Comparison of ENCODE assay signal across 40 mouse cellular contexts in the genomic region with DNA sequence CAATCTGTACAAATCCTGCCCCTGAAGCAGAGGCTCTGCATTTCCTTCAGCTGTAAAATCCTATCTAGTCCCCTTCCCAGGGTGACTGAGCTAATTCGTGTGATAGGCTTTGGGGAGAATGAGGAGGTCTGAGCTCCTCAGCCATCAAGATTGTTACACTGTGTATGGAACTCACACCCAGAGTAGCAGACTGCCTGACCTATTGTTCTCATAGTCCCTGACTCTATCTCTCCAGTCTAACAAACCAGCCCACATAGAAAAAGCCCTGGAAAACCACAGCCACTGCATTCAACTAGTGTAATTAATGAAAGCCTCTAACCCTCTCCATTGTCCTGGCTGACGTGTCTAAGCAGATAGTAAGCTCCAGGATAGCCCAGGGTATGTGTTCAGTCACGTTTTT. TPM values are rescaled to one million over a fixed set of nuclear protein-coding genes. Genes with fewer than 3 reads are reported as not detected.
DNase-seq lines count a peak whose midpoint lies in the region; ATAC-seq and TF ChIP-seq lines count a peak whose summit lies in the region.
"Had no signal": no experiment of that assay in that cellular context is flagged by ENCODE, and none has a peak within 500 bp of the region (broad histone marks: within the 10 kb centered on the region; RNA-seq: fewer than 3 reads in every experiment).

No protein-coding gene starts in this region.

- H3K36me3 ChIP-seq in hindbrain, postnatal 0 days (ENCODE audit: insufficient read depth, low read length), result no peaks in the 10 kb centered on the region
- no peaks in the 10 kb centered on the region for H3K36me3 ChIP-seq in hindbrain, embryonic 12.5 days
- no peaks in the 10 kb centered on the region for H3K36me3 ChIP-seq in midbrain, embryonic 10.5 days
- no peaks in the 10 kb centered on the region for H3K36me3 ChIP-seq in midbrain, embryonic 14.5 days (ENCODE audit: control insufficient read depth, insufficient read depth, low read length)
- H3K36me3 ChIP-seq in intestine, embryonic 15.5 days, result no peaks in the 10 kb centered on the region
- H3K36me3 ChIP-seq in stomach, embryonic 15.5 days, result no peaks in the 10 kb centered on the region
- H3K36me3 ChIP-seq: hindbrain, embryonic 10.5 days; limb, embryonic 12.5 days; liver, embryonic 12.5 days; midbrain, embryonic 12.5 days had no signal

- no peaks in the 10 kb centered on the region for H3K27me3 ChIP-seq in hindbrain, postnatal 0 days (ENCODE audit: insufficient read depth, low read length)
- H3K27me3 ChIP-seq in hindbrain, embryonic 12.5 days, result no peaks in the 10 kb centered on the region
- H3K27me3 ChIP-seq in midbrain, embryonic 10.5 days (ENCODE audit: low read depth, poor library complexity, severe bottlenecking), result no peaks in the 10 kb centered on the region
- H3K27me3 ChIP-seq in midbrain, embryonic 14.5 days (ENCODE audit: control insufficient read depth, insufficient read depth, low read length), result no peaks in the 10 kb centered on the region
- H3K27me3 ChIP-seq in intestine, embryonic 15.5 days (replicated peaks), result no peaks in the 10 kb centered on the region
- H3K27me3 ChIP-seq in stomach, embryonic 15.5 days (replicated peaks), result no peaks in the 10 kb centered on the region
- H3K27me3 ChIP-seq: limb, embryonic 12.5 days; liver, embryonic 12.5 days; midbrain, embryonic 12.5 days had no signal

- intact Hi-C loops in gastrocnemius, postnatal 36 days (cut with DNase I), result no loop called here

- DNase-seq in hindbrain, postnatal 0 days (ENCODE audit: low spot score), result no peak
- DNase-seq in midbrain, embryonic 10.5 days (ENCODE audit: low spot score), result no peak
- DNase-seq in midbrain, embryonic 14.5 days, result no peak
- DNase-seq in gastrocnemius, postnatal 36 days, result no peak
- DNase-seq: adrenal gland, postnatal 25 days; cerebellum, adult 18-20 months; cerebellum, postnatal 10 days; kidney, adult 18-20 months; kidney, postnatal 36 days; liver, postnatal 0 days; right cerebral cortex, postnatal 4 days; thymus, adult 2 months; thymus, postnatal 36 days had no signal

- no peak overlapping the region for H3K27ac ChIP-seq in hindbrain, postnatal 0 days
- no peak overlapping the region for H3K27ac ChIP-seq in hindbrain, embryonic 12.5 days
- H3K27ac ChIP-seq in midbrain, embryonic 10.5 days (replicated peaks), result 0 out of 2 replicates have a peak overlapping the region, but pooled peaks have one; percentile 38
- no peak overlapping the region for H3K27ac ChIP-seq in midbrain, embryonic 14.5 days (replicated peaks; ENCODE audit: low read depth, low read length)
- H3K27ac ChIP-seq in intestine, embryonic 15.5 days, result peak overlapping the region; percentile 11; the same call in 1 of the 2 replicates
- H3K27ac ChIP-seq in stomach, embryonic 15.5 days, result peak overlapping the region; percentile 32
- H3K27ac ChIP-seq: hindbrain, embryonic 10.5 days; layer of hippocampus, adult 2 months; left cerebral cortex, adult 2 months; limb, embryonic 12.5 days; liver, embryonic 12.5 days; midbrain, embryonic 12.5 days had no signal

- ATAC-seq in hindbrain, postnatal 0 days, result no peak
- no peak for ATAC-seq in hindbrain, embryonic 12.5 days (ENCODE audit: low FRiP score)
- no peak for ATAC-seq in midbrain, embryonic 14.5 days (ENCODE audit: low FRiP score, low TSS enrichment)
- ATAC-seq in intestine, embryonic 15.5 days, result no peak
- ATAC-seq in stomach, embryonic 15.5 days (ENCODE audit: insufficient read depth, low FRiP score, low read depth), result no peak
- ATAC-seq: CD4-positive, CD25-positive, alpha-beta regulatory T cell, adult 4 months; forebrain, embryonic 16.5 days; hindbrain, embryonic 16.5 days; liver, embryonic 12.5 days; liver, postnatal 0 days had no signal

- no peak for TF ChIP-seq CTCF in hindbrain, postnatal 0 days (IDR thresholded peaks at IDR 0.05; ENCODE audit: low read depth)

- H3K4me3 ChIP-seq in hindbrain, postnatal 0 days (ENCODE audit: low read length), result no peak overlapping the region
- no peak overlapping the region for H3K4me3 ChIP-seq in hindbrain, embryonic 12.5 days
- H3K4me3 ChIP-seq in midbrain, embryonic 10.5 days, result no peak overlapping the region
- no peak overlapping the region for H3K4me3 ChIP-seq in midbrain, embryonic 14.5 days (replicated peaks; ENCODE audit: low read depth, low read length)
- no peak overlapping the region for H3K4me3 ChIP-seq in intestine, embryonic 15.5 days (replicated peaks)
- no peak overlapping the region for H3K4me3 ChIP-seq in stomach, embryonic 15.5 days (replicated peaks)
- H3K4me3 ChIP-seq: erythroblast, embryonic 14.5 days; hindbrain, embryonic 10.5 days; layer of hippocampus, adult 2 months; left cerebral cortex, adult 2 months; limb, embryonic 12.5 days; liver, embryonic 12.5 days; midbrain, embryonic 12.5 days had no signal

- no peak overlapping the region for H3K4me2 ChIP-seq in hindbrain, postnatal 0 days (ENCODE audit: low read depth, low read length)
- no peak overlapping the region for H3K4me2 ChIP-seq in hindbrain, embryonic 12.5 days (replicated peaks)
- no peak overlapping the region for H3K4me2 ChIP-seq in midbrain, embryonic 14.5 days (ENCODE audit: low read length)
- H3K4me2 ChIP-seq in intestine, embryonic 15.5 days (replicated peaks), result no peak overlapping the region
- H3K4me2 ChIP-seq in stomach, embryonic 15.5 days, result no peak overlapping the region
- H3K4me2 ChIP-seq: limb, embryonic 12.5 days; liver, embryonic 12.5 days; midbrain, embryonic 12.5 days had no signal

- H3K9ac ChIP-seq in hindbrain, postnatal 0 days (replicated peaks; ENCODE audit: low read length), result 0 out of 2 replicates have a peak overlapping the region, but pooled peaks have one; percentile 10
- no peak overlapping the region for H3K9ac ChIP-seq in hindbrain, embryonic 12.5 days
- H3K9ac ChIP-seq in midbrain, embryonic 14.5 days (replicated peaks; ENCODE audit: low read length), result no peak overlapping the region
- H3K9ac ChIP-seq in intestine, embryonic 15.5 days, result no peak overlapping the region
- no peak overlapping the region for H3K9ac ChIP-seq in stomach, embryonic 15.5 days
- H3K9ac ChIP-seq: limb, embryonic 12.5 days; liver, embryonic 12.5 days; liver, postnatal 0 days; midbrain, embryonic 12.5 days had no signal

- WGBS in hindbrain, postnatal 0 days, result 48% methylated on average over 3 of the region's 3 CpGs
- WGBS in hindbrain, embryonic 12.5 days, result 27% methylated on average over 3 of the region's 3 CpGs
- WGBS in midbrain, embryonic 10.5 days, result 33% methylated on average over 3 of the region's 3 CpGs
- WGBS in midbrain, embryonic 14.5 days, result 32% methylated on average over 3 of the region's 3 CpGs
- WGBS in intestine, embryonic 15.5 days, result 46% methylated on average over 3 of the region's 3 CpGs
- WGBS in stomach, embryonic 15.5 days, result 49% methylated on average over 3 of the region's 3 CpGs

- no peaks in the 10 kb centered on the region for H3K9me3 ChIP-seq in hindbrain, postnatal 0 days (ENCODE audit: low read length)
- H3K9me3 ChIP-seq in hindbrain, embryonic 12.5 days (replicated peaks), result no peaks in the 10 kb centered on the region
- no peaks in the 10 kb centered on the region for H3K9me3 ChIP-seq in midbrain, embryonic 10.5 days (replicated peaks)
- H3K9me3 ChIP-seq in midbrain, embryonic 14.5 days (ENCODE audit: control insufficient read depth, low read length), result no peaks in the 10 kb centered on the region
- H3K9me3 ChIP-seq in intestine, embryonic 15.5 days, result no peaks in the 10 kb centered on the region
- no peaks in the 10 kb centered on the region for H3K9me3 ChIP-seq in stomach, embryonic 15.5 days
- H3K9me3 ChIP-seq: hindbrain, embryonic 10.5 days; limb, embryonic 12.5 days; liver, embryonic 12.5 days; midbrain, embryonic 12.5 days had no signal

- H3K4me1 ChIP-seq in hindbrain, postnatal 0 days (ENCODE audit: insufficient read depth, low read length), result no peaks in the 10 kb centered on the region
- peaks cover 3% of the 10 kb centered on the region; the same call in 1 of the 2 replicates for H3K4me1 ChIP-seq in hindbrain, embryonic 12.5 days
- H3K4me1 ChIP-seq in midbrain, embryonic 10.5 days, result peaks cover 17% of the 10 kb centered on the region
- H3K4me1 ChIP-seq in midbrain, embryonic 14.5 days (ENCODE audit: control insufficient read depth, insufficient read depth, low read length), result no peaks in the 10 kb centered on the region
- peaks cover 22% of the 10 kb centered on the region for H3K4me1 ChIP-seq in intestine, embryonic 15.5 days (replicated peaks)
- H3K4me1 ChIP-seq in stomach, embryonic 15.5 days, result 0 out of 2 replicates have a peak, but pooled peaks cover 8% of the 10 kb centered on the region
- H3K4me1 ChIP-seq: liver, embryonic 12.5 days; midbrain, embryonic 12.5 days had no signal

RNA-seq across cellular contexts. Expression of a gene that starts 6.0 kb away (rescaled TPM):
- not detected in 2 replicates for total RNA-seq in hindbrain, postnatal 0 days (2014; rRNA removed)
- polyA plus RNA-seq in hindbrain, postnatal 0 days (2015; fragmentation: Nextera tagmentation; extraction: Ambion mirVana), result not detected in 2 replicates
- polyA plus RNA-seq in hindbrain, embryonic 12.5 days (2016; fragmentation: Nextera tagmentation; extraction: Ambion mirVana), result not detected in 2 replicates
- polyA plus RNA-seq in midbrain, embryonic 10.5 days (2016; fragmentation: Nextera tagmentation; extraction: Ambion mirVana), result not detected in 2 replicates
- not detected in 2 replicates for polyA plus RNA-seq in midbrain, embryonic 14.5 days (2014; fragmentation: Nextera tagmentation; extraction: Ambion mirVana)
- not detected in 2 replicates for polyA plus RNA-seq in intestine, embryonic 15.5 days (2015; fragmentation: Nextera tagmentation; extraction: Ambion mirVana)
- not detected in 2 replicates for polyA plus RNA-seq in stomach, embryonic 15.5 days (2015; fragmentation: Nextera tagmentation; extraction: Ambion mirVana)
- not detected for total RNA-seq in gastrocnemius, postnatal 36 days (2021)
- total RNA-seq: adrenal gland, adult 18-20 months; adrenal gland, postnatal 25 days; common myeloid progenitor, adult 5-6 weeks; gastrocnemius, adult 8-10 months; layer of hippocampus, adult 2 months; layer of hippocampus, postnatal 14 days; left cerebral cortex, adult 2 months; left cerebral cortex, postnatal 25 days; megakaryocyte progenitor cell, adult 5-6 weeks; monocyte, adult 5-6 weeks; neutrophil, adult 5-6 weeks had no signal
- polyA plus RNA-seq: CD4-positive, CD25-positive, alpha-beta regulatory T cell, adult 4 months; embryonic facial prominence, embryonic 14.5 days; erythroblast, embryonic 14.5 days; forebrain, embryonic 11.5 days; forebrain, embryonic 16.5 days; gonadal fat pad, adult 2 months; heart, embryonic 16.5 days; hindbrain, embryonic 10.5 days; hindbrain, embryonic 16.5 days; kidney, embryonic 16.5 days; limb, embryonic 12.5 days; liver, embryonic 12.5 days; liver, postnatal 0 days; midbrain, embryonic 12.5 days; spleen, adult 2 months; thymus, adult 2 months had no signal

RNA-seq across cellular contexts. Expression of a gene that starts 18.4 kb away (rescaled TPM):
- 30.9 and 36.0 TPM in 2 replicates for total RNA-seq in hindbrain, postnatal 0 days (2014; rRNA removed)
- 11.7 and 12.1 TPM in 2 replicates for polyA plus RNA-seq in hindbrain, postnatal 0 days (2015; fragmentation: Nextera tagmentation; extraction: Ambion mirVana)
- polyA plus RNA-seq in hindbrain, embryonic 12.5 days (2016; fragmentation: Nextera tagmentation; extraction: Ambion mirVana), result 33.7 and 41.5 TPM in 2 replicates
- polyA plus RNA-seq in midbrain, embryonic 10.5 days (2016; fragmentation: Nextera tagmentation; extraction: Ambion mirVana), result 17.8 and 20.8 TPM in 2 replicates
- 3.9 and 16.7 TPM in 2 replicates for polyA plus RNA-seq in midbrain, embryonic 14.5 days (2014; fragmentation: Nextera tagmentation; extraction: Ambion mirVana)
- polyA plus RNA-seq in intestine, embryonic 15.5 days (2015; fragmentation: Nextera tagmentation; extraction: Ambion mirVana), result 73.5 and 81.3 TPM in 2 replicates
- polyA plus RNA-seq in stomach, embryonic 15.5 days (2015; fragmentation: Nextera tagmentation; extraction: Ambion mirVana), result 83.4 and 94.1 TPM in 2 replicates
- 10 to 100 TPM; 22.2 to 24.5 TPM for total RNA-seq in gastrocnemius, postnatal 36 days (2021)
- polyA plus RNA-seq: CD4-positive, CD25-positive, alpha-beta regulatory T cell, adult 4 months had no signal

Comparison
In these comparisons a context has a peak if more than half of its experiments do, and no peak if none do; other contexts are left out.
1. H3K27ac ChIP-seq: peak in midbrain, embryonic 10.5 days (single experiment), intestine, embryonic 15.5 days (single experiment) and stomach, embryonic 15.5 days (single experiment); none in hindbrain, postnatal 0 days (single experiment), hindbrain, embryonic 12.5 days (single experiment) and midbrain, embryonic 14.5 days (single experiment).